Mouse (Mus musculus): ENCODE measurements at regions not wholly inside any gene's neighbourhood (a gene's known extent, or its start where the extent isn't known, plus 50 kb on each side); places are given as distances from the start of the nearest gene placed in this dataset.

DNA sequence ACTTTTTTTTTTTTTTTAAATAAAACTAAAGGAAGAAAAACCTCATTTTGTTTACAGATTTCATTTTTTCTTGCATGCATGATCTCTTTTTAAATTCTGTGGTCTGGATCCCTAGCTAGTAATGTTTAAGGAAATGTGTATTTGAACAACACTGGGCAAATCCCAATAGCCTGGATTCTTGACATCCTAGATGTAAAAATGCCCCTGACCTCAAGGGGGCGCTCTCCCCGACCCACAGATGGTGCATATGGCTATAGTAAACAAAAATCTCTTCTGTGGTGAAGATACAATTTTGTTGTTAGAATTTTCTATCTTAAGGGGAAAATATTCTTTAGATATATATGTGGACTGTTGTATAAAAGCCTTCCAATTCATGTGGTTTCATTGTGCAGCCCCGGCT is 67.1 kb upstream of the Trpm3 start:
- H3K9me3 ChIP-seq: no peaks in the 10 kb centered on the region
- H3K27ac ChIP-seq: no peak overlapping the region
- no peak overlapping the region for H3K4me3 ChIP-seq
- no peaks in the 10 kb centered on the region for H3K27me3 ChIP-seq (replicated peaks)
- no peak for ATAC-seq (replicated peaks)
- H3K4me2 ChIP-seq: no peak overlapping the region
- no peak overlapping the region for H3K9ac ChIP-seq
- H3K36me3 ChIP-seq (replicated peaks): no peaks in the 10 kb centered on the region
- 31% methylated on average over 3 of the region's 3 CpGs for WGBS
- H3K4me1 ChIP-seq: no peaks in the 10 kb centered on the region

DNA sequence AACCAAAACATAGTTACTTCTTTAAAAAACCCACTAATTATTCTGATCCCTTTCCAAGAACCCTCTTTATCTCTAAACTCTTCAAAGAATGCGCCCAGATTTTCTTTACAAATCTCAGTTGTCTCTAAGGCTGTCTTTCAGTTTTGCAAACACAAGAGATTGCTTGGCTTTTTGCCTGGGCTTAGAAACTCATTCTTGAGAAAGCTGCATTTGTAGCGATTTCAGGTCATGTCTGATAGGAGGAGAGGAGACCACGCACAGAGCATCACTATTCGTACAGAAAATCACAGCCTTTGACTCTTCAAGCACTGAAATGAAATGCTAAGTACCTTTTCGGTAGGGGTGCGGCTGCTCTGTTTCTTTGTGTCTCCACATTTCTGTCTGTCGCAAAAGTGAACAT is 64.8 kb upstream of the Trpm3 start:
- no peaks in the 10 kb centered on the region for H3K36me3 ChIP-seq (replicated peaks)
- ATAC-seq (replicated peaks): no peak
- 46% methylated on average over 7 of the region's 7 CpGs for WGBS

DNA sequence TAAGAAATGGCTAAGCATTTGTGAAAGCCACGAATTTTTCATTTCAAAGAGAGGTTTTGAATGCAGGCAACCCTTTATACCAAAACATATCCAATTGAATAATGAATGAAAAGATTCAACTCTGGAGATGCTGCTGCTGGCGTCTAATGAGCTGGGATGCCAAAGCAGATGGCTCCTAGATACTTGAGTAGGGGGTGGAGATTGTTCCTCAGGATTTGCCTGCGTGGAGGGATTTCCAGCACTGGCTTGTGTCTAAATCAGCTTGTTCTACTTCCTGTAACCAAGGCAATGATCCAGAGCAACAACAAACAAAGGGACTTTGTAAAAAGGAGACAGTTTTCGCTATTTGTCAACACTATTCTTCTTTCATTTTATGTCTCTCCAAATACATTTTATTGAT is 57.4 kb upstream of the Trpm3 start:
- 28% methylated on average over 4 of the region's 4 CpGs for WGBS
- H3K4me3 ChIP-seq: no peak overlapping the region
- H3K9me3 ChIP-seq: no peaks in the 10 kb centered on the region
- no peak overlapping the region for H3K9ac ChIP-seq
- no peak for ATAC-seq (replicated peaks)
- no peaks in the 10 kb centered on the region for H3K36me3 ChIP-seq (replicated peaks)
- no peaks in the 10 kb centered on the region for H3K4me1 ChIP-seq
- no peak overlapping the region for H3K4me2 ChIP-seq
- H3K27ac ChIP-seq: no peak overlapping the region
- H3K27me3 ChIP-seq (replicated peaks): no peaks in the 10 kb centered on the region

More for the DNA sequence above, 64.8 kb upstream of the Trpm3 start:
- H3K9me3 ChIP-seq: no peaks in the 10 kb centered on the region
- H3K4me1 ChIP-seq: no peaks in the 10 kb centered on the region
- no peak overlapping the region for H3K9ac ChIP-seq
- no peak overlapping the region for H3K4me2 ChIP-seq
- no peak overlapping the region for H3K27ac ChIP-seq
- H3K4me3 ChIP-seq: no peak overlapping the region
- no peaks in the 10 kb centered on the region for H3K27me3 ChIP-seq (replicated peaks)
